ENCODE assay signal across 9 mouse cellular contexts in the genomic region with DNA sequence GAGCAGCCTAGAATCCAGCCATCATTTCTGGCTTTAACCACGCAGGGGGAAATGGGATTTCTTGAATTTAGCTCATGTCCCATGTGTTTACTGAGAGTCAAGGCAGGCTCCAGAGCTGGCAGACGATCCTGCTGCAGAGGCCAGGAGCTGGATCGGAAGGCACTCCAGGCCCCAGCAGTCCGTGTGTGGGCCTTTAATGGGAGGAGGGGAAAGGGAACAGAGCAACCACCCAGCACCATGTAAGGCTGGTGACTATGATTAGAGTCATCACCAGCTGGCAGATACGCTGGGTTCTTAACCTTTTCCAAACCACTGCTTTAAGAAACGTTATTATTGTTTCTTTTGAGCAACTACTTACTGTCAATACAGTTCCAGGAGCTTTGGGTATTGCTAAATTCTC. TPM values are rescaled to one million over a fixed set of nuclear protein-coding genes. Genes with fewer than 3 reads are reported as not detected.
A peak's percentile ranks its signal among the peaks of the same experiment; 100 is the strongest.
DNase-seq lines count a peak whose midpoint lies in the region; ATAC-seq and TF ChIP-seq lines count a peak whose summit lies in the region.
"Had no signal": no experiment of that assay in that cellular context is flagged by ENCODE, and none has a peak within 500 bp of the region (broad histone marks: within the 10 kb centered on the region; RNA-seq: fewer than 3 reads in every experiment).

No protein-coding gene starts in this region.

- peaks cover 5% of the 10 kb centered on the region for H3K4me1 ChIP-seq in liver, embryonic 11.5 days (replicated peaks; ENCODE audit: control insufficient read depth, insufficient read depth, low read length)
- peaks cover 12 to 31% of the 10 kb centered on the region in 2 experiments for H3K4me1 ChIP-seq in heart, embryonic 14.5 days (ENCODE audit: control insufficient read depth in 2 of 2, insufficient read depth in 2 of 2, low read length in 2 of 2)
- no peaks in the 10 kb centered on the region for H3K4me1 ChIP-seq in midbrain, postnatal 0 days (ENCODE audit: insufficient read depth, low read length)

- DNase-seq in liver: peak; percentile 16
- DNase-seq in liver, embryonic 11.5 days (ENCODE audit: low spot score): no peak
- peak; percentile 61 to 76 for DNase-seq in cerebellum, postnatal 10 days
- peak; percentile 46 to 78 for DNase-seq in kidney, postnatal 25 days
- DNase-seq in midbrain, postnatal 0 days (ENCODE audit: low spot score): peak; percentile 76
- no peak for DNase-seq in right cerebral cortex, postnatal 25 days

- ATAC-seq in liver, embryonic 11.5 days (replicated peaks; ENCODE audit: low FRiP score): no peak
- peak; percentile 84 for ATAC-seq in heart, embryonic 14.5 days (ENCODE audit: insufficient number of reproducible peaks, insufficient read depth, low FRiP score, low read depth)
- no peak for ATAC-seq in midbrain, postnatal 0 days (ENCODE audit: low FRiP score)
- ATAC-seq in inflammation-experienced regulatory T-cells, adult 6 months: no peak

- no peak overlapping the region for H3K4me3 ChIP-seq in liver, embryonic 11.5 days (ENCODE audit: low read depth, low read length)
- H3K4me3 ChIP-seq in heart, embryonic 14.5 days (ENCODE audit: control insufficient read depth in 1 of 2, insufficient read depth in 1 of 2, low read depth in 1 of 2, low read length in 2 of 2): peak overlapping the region; percentile 26 to 49
- no peak overlapping the region for H3K4me3 ChIP-seq in midbrain, postnatal 0 days (ENCODE audit: low read depth, low read length)
- H3K4me3 ChIP-seq: liver, embryonic 15.5 days had no signal

- H3K27ac ChIP-seq in liver, embryonic 11.5 days (ENCODE audit: low read depth, low read length): no peak overlapping the region
- H3K27ac ChIP-seq in heart, embryonic 14.5 days (replicated peaks in 1 of 2; ENCODE audit: control insufficient read depth in 1 of 2, insufficient read depth in 1 of 2, low read depth in 2 of 2, low read length in 2 of 2): peak overlapping the region; percentile 92 to 93
- H3K27ac ChIP-seq in midbrain, postnatal 0 days (ENCODE audit: low read depth, low read length): 0 out of 2 replicates have a peak overlapping the region, but pooled peaks have one; percentile 32
- H3K27ac ChIP-seq: liver, embryonic 15.5 days had no signal

- 37% methylated on average over 6 of the region's 6 CpGs for WGBS in liver, embryonic 11.5 days
- 12% methylated on average over 6 of the region's 6 CpGs for WGBS in heart, embryonic 14.5 days
- 20% methylated on average over 6 of the region's 6 CpGs for WGBS in midbrain, postnatal 0 days

- TF ChIP-seq CTCF in midbrain, postnatal 0 days (IDR thresholded peaks at IDR 0.05): no peak

- H3K27me3 ChIP-seq in liver, embryonic 11.5 days (replicated peaks; ENCODE audit: control insufficient read depth, insufficient read depth, low read length): no peaks in the 10 kb centered on the region
- no peaks in the 10 kb centered on the region for H3K27me3 ChIP-seq in heart, embryonic 14.5 days (ENCODE audit: control insufficient read depth, insufficient read depth, low read length)
- H3K27me3 ChIP-seq in midbrain, postnatal 0 days (ENCODE audit: insufficient read depth, low read length): no peaks in the 10 kb centered on the region
- H3K27me3 ChIP-seq: liver, embryonic 15.5 days had no signal

- no peak overlapping the region for H3K9ac ChIP-seq in liver, embryonic 11.5 days (ENCODE audit: low read depth, low read length)
- peak overlapping the region; percentile 78 for H3K9ac ChIP-seq in heart, embryonic 14.5 days (ENCODE audit: low read length)
- H3K9ac ChIP-seq in midbrain, postnatal 0 days (replicated peaks; ENCODE audit: low read length, poor library complexity, severe bottlenecking): no peak overlapping the region
- H3K9ac ChIP-seq: liver, embryonic 15.5 days had no signal

- no peaks in the 10 kb centered on the region for H3K36me3 ChIP-seq in liver, embryonic 11.5 days (ENCODE audit: control insufficient read depth, insufficient read depth, low read length)
- peaks cover 11% of the 10 kb centered on the region; the same call in 1 of the 2 replicates for H3K36me3 ChIP-seq in heart, embryonic 14.5 days (ENCODE audit: control insufficient read depth, insufficient read depth, low read length)
- no peaks in the 10 kb centered on the region for H3K36me3 ChIP-seq in midbrain, postnatal 0 days (ENCODE audit: insufficient read depth, low read length)
- H3K36me3 ChIP-seq: liver, embryonic 15.5 days had no signal

- no peaks in the 10 kb centered on the region for H3K9me3 ChIP-seq in liver, embryonic 11.5 days (ENCODE audit: control insufficient read depth, low read length)
- H3K9me3 ChIP-seq in heart, embryonic 14.5 days (ENCODE audit: control insufficient read depth, low read length): no peaks in the 10 kb centered on the region
- no peaks in the 10 kb centered on the region for H3K9me3 ChIP-seq in midbrain, postnatal 0 days (ENCODE audit: low read length)
- H3K9me3 ChIP-seq: liver, embryonic 15.5 days had no signal

- H3K4me2 ChIP-seq in liver, embryonic 11.5 days: no peak overlapping the region; the same call in 1 of the 2 replicates
- H3K4me2 ChIP-seq in heart, embryonic 14.5 days (ENCODE audit: low read length): peak overlapping the region; percentile 72
- H3K4me2 ChIP-seq in midbrain, postnatal 0 days (ENCODE audit: low read depth, low read length, poor library complexity, severe bottlenecking): no peak overlapping the region
- H3K4me2 ChIP-seq: liver, embryonic 15.5 days had no signal

RNA-seq across cellular contexts. Expression of gene Traf3ip2, which starts 1.9 kb away (rescaled TPM):
- 5.2 and 6.6 TPM in 2 replicates for polyA plus RNA-seq in liver, embryonic 11.5 days (2014; fragmentation: Nextera tagmentation; extraction: Ambion mirVana)
- polyA plus RNA-seq in heart, embryonic 14.5 days (2014; fragmentation: Nextera tagmentation; extraction: Ambion mirVana): 10.2 and 10.8 TPM in 2 replicates
- 0.47 and 1.9 TPM in 2 replicates for total RNA-seq in midbrain, postnatal 0 days (2014; rRNA removed)
- 4.2 and 6.1 TPM in 2 replicates for polyA plus RNA-seq in midbrain, postnatal 0 days (2015; fragmentation: Nextera tagmentation; extraction: Ambion mirVana)
- 10 to 100 TPM; 29.5 to 48.1 (median 47.8) TPM for polyA plus RNA-seq in inflammation-experienced regulatory T-cells, adult 6 months (2017; shearing (Covaris generic))

Comparison
In these comparisons a context has a peak if more than half of its experiments do, and no peak if none do; other contexts are left out.
1. DNase-seq: peak in liver (single experiment), cerebellum, postnatal 10 days (2 of 2), kidney, postnatal 25 days (2 of 2) and midbrain, postnatal 0 days (single experiment); none in liver, embryonic 11.5 days (single experiment) and right cerebral cortex, postnatal 25 days (single experiment).
2. H3K4me3 ChIP-seq: peak in heart, embryonic 14.5 days (2 of 2); none in liver, embryonic 11.5 days (single experiment) and midbrain, postnatal 0 days (single experiment).